Mouse (Mus musculus) lung, embryonic 16.5 days (tissue): ENCODE results near the gene Barx2. TPM values are rescaled to one million over a fixed set of nuclear protein-coding genes. Genes with fewer than 3 reads are reported as not detected.

Experiments used
- polyA plus RNA-seq: library from polyadenylated mRNA; unstranded; fragments of >200 nt; fragmentation: Nextera tagmentation; extraction: Ambion mirVana; gene quantifications from 2 replicates; pipeline ENCODE4 v1.2.1, GENCODE M21; 2015

Gene Barx2
- polyA plus RNA-seq, 1 experiment from 2014 or later, result not detected

Other genes with a start within 250 kb of the Barx2 start
- 4.9 and 5.4 TPM in 2 replicates for gene Arhgap32, start 202.7 kb upstream of the Barx2 start, polyA plus RNA-seq